Mouse (Mus musculus): ENCODE results near the gene Igfbp7. TPM values are rescaled to one million over a fixed set of nuclear protein-coding genes. Genes with fewer than 3 reads are reported as not detected.

Igfbp7 gene
- total RNA-seq, 2 experiments from 2014 or later, result 437 to 440 TPM

DNA sequence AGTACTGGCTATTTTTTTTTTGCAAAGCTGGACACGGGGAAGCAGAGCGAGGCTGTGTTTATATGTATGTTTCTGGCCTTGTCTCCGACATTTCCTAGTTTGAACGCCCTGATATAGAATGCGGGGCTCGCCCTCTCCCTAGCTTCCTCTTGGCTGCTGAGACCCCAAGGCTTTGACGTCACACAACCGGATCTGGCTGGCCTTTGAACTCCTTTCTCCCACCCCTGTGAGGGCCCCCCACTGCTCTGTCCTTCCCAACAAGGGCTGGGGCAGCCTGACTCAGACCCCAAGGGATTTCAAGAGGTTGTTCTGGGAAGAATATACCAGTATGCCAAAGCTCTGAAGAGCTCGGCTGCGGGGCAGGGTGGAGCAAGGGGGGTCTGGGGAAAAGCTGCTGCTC is 49.5 kb downstream of the Igfbp7 start:
- intact Hi-C loops (cut with DNase I), result loop anchor here (5.0 kb wide), 1 partner anchor 49 kb away; the partner anchor contains the start of gene Igfbp7
- DNase-seq, result peak; percentile 60 to 66

GRCm38 (mm10) chr5:77357405-77358149 is 50.3 kb downstream of the Igfbp7 start:
- intact Hi-C loops (cut with DNase I), result loop anchor here (5.0 kb wide), 1 partner anchor 50 kb away; the partner anchor contains the start of gene Igfbp7
- peak; percentile 69 to 74 for DNase-seq

DNA sequence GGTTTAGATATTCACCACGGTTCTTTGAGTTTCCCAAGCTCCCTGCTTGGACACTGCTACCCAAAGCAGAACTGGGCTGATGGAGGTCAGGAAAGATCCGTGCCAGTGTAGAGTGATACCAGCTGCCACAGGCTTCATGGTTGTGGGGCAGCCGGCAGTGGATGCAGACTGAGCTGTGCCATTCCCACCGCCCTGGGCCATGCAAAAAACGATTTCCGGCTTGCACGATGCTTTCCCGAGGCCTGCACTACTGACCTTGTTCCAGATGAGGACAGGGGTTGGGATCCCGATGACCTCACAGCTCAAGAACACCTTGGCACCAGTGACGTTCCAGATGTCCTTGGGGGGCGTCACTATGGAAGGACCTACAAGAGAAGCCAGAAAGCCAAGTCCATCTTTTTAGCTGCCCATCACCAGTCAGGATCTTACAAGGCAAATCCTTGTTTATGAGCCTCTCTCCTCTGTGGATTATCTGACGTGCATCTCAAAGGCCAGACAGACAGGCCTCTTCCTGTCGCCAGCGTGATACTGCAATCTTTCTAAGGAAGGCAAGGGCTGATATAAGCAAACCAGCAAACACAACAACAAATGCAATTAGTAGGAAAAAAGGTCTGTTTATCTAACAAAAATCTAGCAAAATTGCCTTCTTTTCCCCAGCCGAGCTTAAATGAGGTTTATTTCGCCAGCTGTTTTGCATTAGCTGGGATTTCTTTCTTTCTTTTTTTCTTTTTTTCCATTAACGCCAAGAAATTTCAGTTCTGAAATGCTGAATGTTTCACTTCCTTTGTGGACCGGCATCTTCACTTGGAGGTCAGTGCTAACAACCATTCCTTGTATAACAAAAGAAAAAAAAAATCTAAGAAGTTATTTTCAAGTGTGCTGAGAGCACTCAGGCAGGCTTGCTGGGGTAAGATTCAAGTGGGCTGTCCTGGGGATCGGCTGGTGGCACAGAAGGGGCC is 52.3 kb downstream of the Igfbp7 start:
- no peak for DNase-seq
- intact Hi-C loops (cut with DNase I), result loop anchor here (2.0 to 5.0 kb wide), 2 partner anchors 52 to 105 kb away; partner anchors contain the start of gene Igfbp7

DNA sequence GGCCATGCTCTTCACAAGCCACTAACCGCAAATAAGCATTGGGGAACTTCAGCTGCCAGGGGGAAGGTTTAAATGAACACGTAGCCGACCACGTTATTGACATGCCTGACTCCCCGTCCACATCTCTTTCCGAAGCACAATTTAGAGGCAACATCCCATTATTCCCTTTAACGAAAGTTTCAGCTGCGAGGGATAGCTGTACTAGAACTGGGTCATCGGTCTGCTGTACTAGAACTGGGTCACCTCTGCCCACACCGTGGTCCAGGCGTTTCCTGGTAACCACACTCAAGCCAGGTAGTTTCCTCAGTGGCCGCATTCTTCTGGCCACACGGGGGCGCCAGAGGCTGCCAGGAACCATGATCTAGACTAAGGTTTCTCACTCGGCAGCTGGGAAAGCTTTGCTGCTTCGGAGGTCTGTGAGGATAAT is 53.5 kb downstream of the Igfbp7 start:
- intact Hi-C loops (cut with DNase I), result loop anchor here (2.0 kb wide), 1 partner anchor 106 kb away; no protein-coding TSS in a partner anchor
- peak; percentile 88 to 91 for DNase-seq

DNA sequence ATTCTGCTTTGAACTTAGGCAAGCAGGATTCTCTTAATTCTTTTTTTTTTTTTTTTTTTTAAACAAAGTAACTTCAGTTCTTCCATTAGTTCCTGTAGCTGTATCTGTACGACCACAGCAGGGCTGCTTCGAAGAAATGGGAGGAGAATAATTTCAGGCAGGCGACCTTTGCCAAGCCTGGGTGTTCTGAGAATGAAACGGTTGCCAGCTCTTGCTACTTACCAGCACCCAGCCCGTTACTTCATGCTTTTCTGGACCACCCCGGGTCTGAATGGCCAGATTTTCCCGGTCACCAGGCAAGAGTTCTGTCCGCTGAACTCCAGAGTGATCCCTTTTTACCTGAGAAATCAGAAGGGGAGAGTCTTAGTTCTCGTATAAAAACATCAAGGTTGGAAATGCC is 56.1 kb downstream of the Igfbp7 start:
- intact Hi-C loops (cut with DNase I), result no loop called here

DNA sequence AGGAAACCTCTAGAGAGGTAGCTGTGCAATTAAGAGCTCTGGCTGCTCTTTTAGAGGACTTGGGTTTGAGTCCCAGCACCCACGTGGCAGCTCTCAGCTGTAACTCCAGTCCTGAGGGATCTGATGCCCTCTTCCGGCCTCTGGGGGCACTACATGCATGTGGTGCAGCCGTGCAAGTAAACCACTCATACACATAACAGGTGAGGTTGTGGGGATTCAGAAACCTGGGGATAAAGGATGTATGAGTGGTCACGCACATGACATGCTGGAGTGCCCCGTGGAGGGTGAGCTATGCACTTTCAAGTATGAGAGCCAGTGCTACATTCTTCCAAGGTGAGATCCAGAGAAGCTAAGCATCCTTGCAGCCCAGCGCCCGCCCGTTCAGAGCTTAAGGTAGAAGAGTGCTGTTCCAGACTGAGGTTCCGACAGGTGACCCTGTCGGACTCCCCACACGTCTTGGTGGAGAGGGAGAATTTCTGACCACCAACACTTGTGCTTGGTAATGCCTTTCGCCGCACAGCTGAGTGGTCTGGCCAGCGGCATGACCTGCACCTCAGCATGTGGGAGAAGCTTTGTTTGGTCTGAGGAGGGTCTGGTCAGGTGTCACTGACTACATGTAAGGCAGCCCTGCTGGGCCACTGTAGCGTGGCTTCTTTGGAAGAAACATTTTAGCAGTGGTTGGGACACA is 57.7 kb downstream of the Igfbp7 start:
- intact Hi-C loops (cut with DNase I), result no loop called here
- DNase-seq, result no peak

More for the DNA sequence above, 56.1 kb downstream of the Igfbp7 start:
- DNase-seq, result no peak

DNA sequence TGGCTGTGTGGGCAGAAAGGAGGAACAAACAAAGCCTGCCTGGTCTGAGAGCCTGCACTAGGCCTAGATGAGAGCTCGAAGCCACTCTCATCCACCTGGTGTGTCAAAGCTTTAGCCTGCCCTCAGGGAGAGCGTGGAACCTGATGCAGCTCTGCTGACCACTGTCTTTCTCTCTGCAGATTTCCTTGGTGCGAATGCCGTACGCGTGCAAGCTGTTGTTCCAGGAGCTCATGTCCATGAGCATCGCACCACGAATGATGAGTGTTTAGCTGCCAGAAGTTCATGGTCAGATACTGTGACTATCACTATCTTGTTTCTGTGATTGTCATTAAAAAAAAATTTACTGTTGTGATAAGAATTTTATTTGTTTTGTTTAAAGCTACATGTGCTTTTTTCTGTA is 58.9 kb downstream of the Igfbp7 start:
- no peak for DNase-seq
- intact Hi-C loops (cut with DNase I), result no loop called here

DNA sequence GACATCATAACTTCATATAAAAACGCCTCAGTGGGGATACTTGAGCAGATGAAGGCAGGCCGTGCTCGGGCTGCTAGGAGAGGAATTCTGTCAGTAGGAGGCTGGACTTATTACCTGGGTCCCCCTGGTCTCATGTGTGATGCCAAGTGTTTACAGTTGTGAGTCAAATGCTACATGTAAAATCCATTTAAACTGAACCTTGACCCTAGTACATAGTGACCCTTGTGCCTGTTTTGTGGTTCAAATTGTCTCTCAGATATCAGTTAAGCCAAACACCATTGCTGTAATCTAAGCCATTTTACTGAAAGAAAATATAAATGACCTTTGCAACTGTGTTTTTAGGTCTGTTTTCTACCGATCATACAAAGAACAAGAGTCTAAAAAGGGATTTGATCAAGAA is 67.8 kb downstream of the Igfbp7 start:
- intact Hi-C loops (cut with DNase I), result no loop called here
- no peak for DNase-seq

DNA sequence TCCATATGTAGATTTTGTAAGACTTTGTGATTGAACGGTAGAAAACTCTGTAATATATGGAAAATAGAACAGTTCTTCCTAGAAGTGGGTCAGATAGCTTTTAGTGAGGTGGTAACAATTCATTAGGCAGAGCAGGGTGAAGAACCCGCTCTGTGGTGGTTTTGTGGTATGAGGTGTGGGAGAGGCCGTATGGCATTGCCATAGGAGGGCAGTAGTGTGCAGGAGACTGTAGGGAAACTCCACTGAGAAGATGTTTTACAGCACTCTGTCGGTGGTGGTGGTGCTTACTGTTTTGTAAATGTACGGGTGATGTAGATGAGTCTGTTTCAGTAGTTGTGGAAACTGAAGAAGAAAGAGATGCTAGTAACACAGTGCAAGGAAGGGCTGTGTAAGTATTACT is 77.7 kb downstream of the Igfbp7 start:
- no peak for DNase-seq
- intact Hi-C loops (cut with DNase I), result no loop called here

GRCm38 (mm10) chr5:77324936-77325335 is 82.9 kb downstream of the Igfbp7 start:
- no peak for DNase-seq
- intact Hi-C loops (cut with DNase I), result no loop called here

DNA sequence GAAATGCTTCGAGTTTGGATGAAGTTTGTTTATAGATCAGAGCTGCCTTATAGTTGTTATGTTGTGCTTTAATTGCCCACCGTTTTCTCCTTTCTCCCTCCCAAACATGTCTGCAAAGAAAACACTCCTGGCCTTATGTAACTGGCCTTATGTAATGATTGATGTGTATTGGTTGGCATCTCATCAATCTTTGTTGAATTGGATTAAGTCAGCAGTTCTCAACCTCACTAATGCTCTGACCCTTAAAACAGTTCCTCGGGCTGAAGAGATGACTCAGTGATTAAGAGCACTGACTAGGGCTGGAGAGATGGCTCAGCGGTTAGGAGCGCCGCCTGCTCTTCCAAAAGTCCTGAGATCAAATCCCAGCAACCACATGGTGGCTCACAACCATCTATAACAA is 92.9 kb downstream of the Igfbp7 start:
- DNase-seq, result no peak
- intact Hi-C loops (cut with DNase I), result loop anchor here (5.0 kb wide), 1 partner anchor 92 kb away; the partner anchor contains the start of gene Igfbp7

DNA sequence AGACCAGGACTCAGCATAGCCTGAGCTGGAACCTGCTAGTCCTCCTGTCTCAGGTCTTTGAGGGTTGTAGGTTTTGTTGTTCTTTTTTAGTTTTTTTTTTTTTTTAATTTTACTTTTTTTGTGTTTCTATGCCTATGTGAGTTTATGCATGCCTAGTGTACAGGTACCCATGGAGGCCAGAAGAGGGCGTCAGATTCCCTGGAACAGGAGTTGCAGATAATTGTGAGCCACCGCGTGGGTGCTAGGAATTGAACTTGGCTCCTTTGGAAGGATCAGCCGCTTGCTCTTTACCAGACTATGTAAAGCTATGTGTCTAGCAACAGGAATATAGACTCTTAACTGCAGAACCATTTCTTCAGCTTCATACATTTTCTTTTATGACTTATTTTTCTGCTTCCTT is 93.6 kb downstream of the Igfbp7 start:
- intact Hi-C loops (cut with DNase I), result loop anchor here (5.0 kb wide), 1 partner anchor 93 kb away; the partner anchor contains the start of gene Igfbp7
- DNase-seq, result no peak

- peak; percentile 99 for DNase-seq
- intact Hi-C loops (cut with DNase I), result loop anchor here (5.0 kb wide), 1 partner anchor 97 kb away; the partner anchor contains the start of gene Igfbp7
Observed at GRCm38 (mm10) chr5:77309924-77310772, 97.7 kb downstream of the Igfbp7 start, which contains the start of the genes Noa1 and Polr2b. Gene Noa1, minus strand, starts transcription at chr5:77310084. Gene Polr2b, plus strand, starts transcription at chr5:77310147.

DNA sequence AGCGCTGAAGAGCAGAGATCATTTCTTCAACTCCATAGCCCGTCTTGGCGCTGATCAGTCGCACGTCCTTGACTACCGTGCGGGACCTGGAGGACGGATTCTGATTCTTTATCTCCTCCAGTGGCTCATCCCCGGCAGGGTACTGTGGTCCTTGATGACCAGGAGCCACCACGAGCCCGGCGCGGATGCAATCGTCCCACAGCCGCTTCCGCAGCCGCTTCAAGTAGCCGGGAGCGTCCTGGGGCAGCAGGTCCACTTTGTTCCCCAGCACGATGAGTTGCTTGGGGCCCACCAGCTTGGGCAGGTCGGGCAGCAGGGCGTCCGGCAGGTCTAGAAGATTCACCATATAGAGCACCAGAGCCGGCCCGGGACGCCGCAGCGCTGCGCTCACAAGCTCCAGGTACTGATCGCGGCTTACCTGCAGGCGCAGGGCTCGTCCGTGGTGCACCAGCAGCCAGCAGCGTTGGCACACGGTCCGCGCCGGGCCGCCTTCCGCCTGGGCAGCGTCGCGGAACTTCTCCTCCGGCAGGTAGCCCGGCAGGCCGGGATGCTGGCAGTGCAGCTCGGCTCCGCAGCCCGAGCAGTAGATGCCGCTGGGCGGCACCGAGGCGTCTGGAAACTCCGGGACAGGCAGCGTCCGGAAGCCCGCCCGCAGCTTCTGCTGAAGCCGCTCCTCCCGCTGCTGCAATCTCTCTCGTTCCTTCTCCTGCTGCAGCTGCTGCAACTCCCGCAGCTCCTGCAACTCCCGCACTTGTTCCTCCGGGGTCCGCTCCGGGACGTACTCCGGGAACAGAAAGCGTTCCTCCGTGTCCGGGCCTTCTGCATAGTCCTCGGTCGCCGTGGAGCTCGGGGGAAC is 98.6 kb downstream of the Igfbp7 start:
- peak; percentile 5 to 45 for DNase-seq

DNA sequence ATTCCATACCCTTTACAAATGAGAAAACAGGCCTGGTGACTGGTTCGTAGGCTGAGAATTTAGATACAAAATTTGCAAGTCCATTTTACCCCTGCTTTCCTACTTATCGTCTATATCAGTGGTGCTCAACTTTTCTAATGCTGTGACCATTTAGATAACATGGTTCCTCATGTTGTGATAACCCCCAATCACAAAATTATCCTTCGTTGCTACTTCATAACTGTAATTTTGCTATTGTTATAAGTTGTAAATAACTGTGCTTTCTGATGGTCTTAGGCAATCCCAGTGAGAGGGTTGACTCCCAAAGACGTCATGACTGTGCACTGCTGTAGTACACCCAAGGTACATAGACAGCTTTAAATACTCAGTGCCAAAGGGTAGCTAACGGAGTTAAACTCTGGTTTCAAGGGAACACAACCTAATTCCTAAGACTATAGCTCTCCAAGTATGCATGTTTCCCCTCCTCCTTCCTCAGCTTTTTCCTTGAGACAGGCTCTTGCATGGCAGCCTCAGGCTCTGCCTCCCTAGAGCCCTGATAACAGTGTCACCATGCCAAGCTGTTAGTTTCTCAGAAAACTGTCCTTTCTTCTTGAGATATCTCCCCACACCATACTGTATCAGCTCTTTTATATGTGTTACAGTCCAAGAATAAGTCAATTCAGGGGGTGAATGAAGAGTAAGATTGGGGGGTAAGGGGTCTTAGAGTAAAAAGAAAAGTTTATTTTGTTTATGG is 99.9 kb downstream of the Igfbp7 start:
- intact Hi-C loops (cut with DNase I), result no loop called here
- DNase-seq, result no peak

More for the DNA sequence above, 98.6 kb downstream of the Igfbp7 start:
- intact Hi-C loops (cut with DNase I), result no loop called here

DNA sequence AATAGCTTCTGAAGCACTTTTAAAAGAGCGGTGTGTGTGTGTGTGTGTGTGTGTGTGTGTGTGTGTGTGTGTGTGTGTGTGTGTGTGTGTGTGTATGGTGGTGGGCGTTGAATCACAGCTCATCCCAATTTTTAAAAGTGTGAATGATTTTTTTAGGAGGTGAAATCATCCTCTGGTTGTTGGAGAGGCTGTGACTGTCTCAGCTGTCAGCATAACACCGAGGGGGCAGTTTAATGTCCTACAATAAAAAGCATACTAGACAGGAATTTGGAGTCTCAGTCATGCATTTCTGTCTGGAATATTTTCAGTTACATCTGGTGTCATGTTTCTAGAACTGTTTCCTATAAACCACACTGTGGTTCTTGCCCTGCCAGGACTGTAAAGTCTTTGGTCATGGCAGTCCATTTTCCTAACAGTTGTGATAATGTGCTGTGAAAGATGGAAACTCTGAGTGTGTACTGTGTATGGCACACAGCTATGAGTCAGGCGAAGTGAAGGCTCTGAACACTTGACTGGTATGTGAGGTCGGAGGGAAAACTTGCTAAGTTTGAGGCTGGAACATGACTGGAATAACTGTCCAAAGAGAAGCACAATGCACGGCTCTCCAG is 106.4 kb downstream of the Igfbp7 start:
- DNase-seq, result no peak
- intact Hi-C loops (cut with DNase I), result no loop called here

DNA sequence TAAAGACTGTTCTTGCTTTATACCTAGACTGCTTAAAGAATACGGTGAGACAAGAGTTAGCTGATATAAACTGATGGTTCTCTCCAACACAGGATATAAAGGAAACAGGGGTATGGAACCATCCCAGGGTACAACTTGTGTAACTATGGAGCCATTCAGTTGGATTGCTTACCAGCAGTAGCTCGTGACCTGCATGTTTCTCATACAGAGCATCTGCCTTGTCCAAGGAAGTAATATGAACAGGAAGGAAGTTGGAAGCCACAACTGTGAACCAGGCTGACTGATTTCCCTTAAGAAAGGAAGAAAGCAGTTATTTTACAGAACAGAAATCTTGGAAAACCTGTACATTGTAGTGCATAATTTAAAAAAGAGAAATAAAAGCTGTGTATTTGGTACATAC is 108.4 kb downstream of the Igfbp7 start:
- DNase-seq, result no peak
- intact Hi-C loops (cut with DNase I), result no loop called here

Measured in heart, postnatal 14 days (tissue).